Mouse (Mus musculus) hindbrain, embryonic 13.5 days (tissue): ENCODE measurements at regions not wholly inside any gene's neighbourhood (a gene's known extent, or its start where the extent isn't known, plus 50 kb on each side); places are given as distances from the start of the nearest gene placed in this dataset.
"Not testable (repeated sequence)": the region's sequence is repeated elsewhere in the genome, so short reads cannot be mapped to it uniquely, and the experiment has no call there.

ENCODE experiments used
- ATAC-seq: fragments of 200-750 bp; cut with Nextera tagmentation; 2 replicates; pipeline ENCODE4 v1.8.0; 2017; ENCODE audit warnings: moderate TSS enrichment; ENCODE audit not compliant: low FRiP score
- H3K27ac ChIP-seq: fragments of 300-500 bp; sonication (generic); 2 replicates; pipeline ENCODE4 v1.5.1; 2015; ENCODE audit warnings: inconsistent platforms, mild to moderate bottlenecking, moderate library complexity
- H3K27me3 ChIP-seq: fragments of 300-500 bp; sonication (generic); 2 replicates; pipeline ENCODE4 v1.6.1; 2015; ENCODE audit warnings: mild to moderate bottlenecking, inconsistent platforms
- H3K36me3 ChIP-seq: fragments of 300-500 bp; sonication (generic); 2 replicates; pipeline ENCODE4 v1.6.1; 2015; ENCODE audit warnings: mild to moderate bottlenecking, inconsistent platforms
- H3K4me1 ChIP-seq: fragments of 300-500 bp; sonication (generic); replicated peaks from 2 replicates; pipeline ENCODE4 v1.6.1; 2015; ENCODE audit warnings: inconsistent platforms
- H3K4me2 ChIP-seq: fragments of 300-500 bp; sonication (generic); 2 replicates; pipeline ENCODE4 v1.6.1; 2015; ENCODE audit warnings: inconsistent platforms, mild to moderate bottlenecking, moderate library complexity
- H3K4me3 ChIP-seq: fragments of 300-500 bp; sonication (generic); 2 replicates; pipeline ENCODE4 v1.5.1; 2015; ENCODE audit warnings: mild to moderate bottlenecking, inconsistent platforms
- H3K9ac ChIP-seq: fragments of 300-500 bp; sonication (generic); 2 replicates; pipeline ENCODE4 v1.6.1; 2015; ENCODE audit warnings: mild to moderate bottlenecking, inconsistent platforms
- H3K9me3 ChIP-seq: fragments of 300-500 bp; sonication (generic); 2 replicates; pipeline ENCODE4 v1.6.1; 2016; ENCODE audit warnings: inconsistent platforms
- WGBS: fragments of 180-500 bp; shearing (Covaris S2); methylation state at CpG from one replicate; pipeline ENCODE4 v1.1.7; 2015; 5-methylcytosine and 5-hydroxymethylcytosine counted together

DNA sequence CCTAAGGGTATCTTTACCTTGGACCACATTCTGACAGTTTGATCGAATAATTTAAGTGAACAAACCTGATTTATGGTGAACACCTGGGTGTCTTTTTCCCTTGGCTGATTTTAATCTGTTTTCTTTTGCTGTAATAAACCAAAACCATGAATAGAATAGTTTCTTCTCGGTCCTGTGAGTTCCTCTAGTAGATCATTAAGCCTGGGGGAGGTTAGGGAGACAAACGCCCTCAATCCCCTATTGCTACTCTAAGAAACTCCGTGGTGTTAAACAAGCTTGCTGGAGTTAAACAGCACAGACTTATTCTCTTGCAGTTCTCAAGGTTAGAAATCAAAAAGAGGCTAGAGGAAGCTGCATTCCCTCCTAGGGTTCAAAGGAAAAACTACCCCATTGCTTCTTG lies 249.5 kb upstream of the Sfrp2 start:
- no peaks in the 10 kb centered on the region for H3K27me3 ChIP-seq
- WGBS = 67% methylated on average over 4 of the region's 4 CpGs
- no peaks in the 10 kb centered on the region for H3K36me3 ChIP-seq
- H3K4me2 ChIP-seq = no peak overlapping the region
- H3K9me3 ChIP-seq = no peaks in the 10 kb centered on the region
- H3K4me1 ChIP-seq = no peaks in the 10 kb centered on the region
- ATAC-seq = no peak
- H3K9ac ChIP-seq = no peak overlapping the region
- no peak overlapping the region for H3K4me3 ChIP-seq
- no peak overlapping the region for H3K27ac ChIP-seq

DNA sequence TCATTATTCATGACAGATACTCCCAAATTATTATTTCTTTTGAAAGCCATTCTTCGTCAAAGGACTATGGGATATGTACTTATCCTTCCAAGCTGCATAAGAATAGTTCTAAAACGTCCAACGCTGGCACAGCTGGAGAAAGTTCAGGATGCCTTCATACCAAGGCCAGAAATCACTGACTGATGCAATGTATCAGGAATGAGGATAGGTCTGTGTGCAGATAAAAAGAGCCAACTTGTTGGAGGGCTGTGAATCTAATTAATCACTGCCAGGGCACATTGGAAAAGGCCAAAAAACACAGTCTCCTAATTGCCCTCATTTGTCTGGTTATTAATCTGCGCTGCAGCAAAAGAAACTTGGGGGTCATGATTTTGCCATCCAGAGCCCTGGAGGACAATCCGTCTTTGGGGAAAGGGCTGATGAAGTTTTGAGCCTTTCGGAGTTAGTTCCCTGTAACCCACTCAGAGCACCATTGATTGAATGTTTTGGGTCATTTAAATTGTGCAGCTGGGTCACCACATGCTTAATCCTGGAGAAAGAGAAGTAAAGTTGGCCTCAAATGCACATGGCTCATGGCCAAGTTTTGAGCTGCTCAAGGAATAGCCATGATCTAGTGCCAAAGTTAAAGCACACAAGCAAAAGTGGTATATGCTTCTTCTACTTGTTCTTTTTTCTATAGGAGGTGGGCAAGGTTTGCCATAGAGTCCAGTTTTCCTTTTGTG lies 248.0 kb upstream of the Sfrp2 start:
- Histone ChIP-seq H3K36me3 (no peaks in the 10 kb centered on the region), H3K27me3 (no peaks in the 10 kb centered on the region), H3K4me3 (no peak overlapping the region), H3K4me1 (no peaks in the 10 kb centered on the region), H3K9ac (no peak overlapping the region), H3K4me2 (no peak overlapping the region), H3K27ac (no peak overlapping the region), H3K9me3 (no peaks in the 10 kb centered on the region)
- no peak for ATAC-seq
- WGBS = 57% methylated on average over 6 of the region's 6 CpGs

DNA sequence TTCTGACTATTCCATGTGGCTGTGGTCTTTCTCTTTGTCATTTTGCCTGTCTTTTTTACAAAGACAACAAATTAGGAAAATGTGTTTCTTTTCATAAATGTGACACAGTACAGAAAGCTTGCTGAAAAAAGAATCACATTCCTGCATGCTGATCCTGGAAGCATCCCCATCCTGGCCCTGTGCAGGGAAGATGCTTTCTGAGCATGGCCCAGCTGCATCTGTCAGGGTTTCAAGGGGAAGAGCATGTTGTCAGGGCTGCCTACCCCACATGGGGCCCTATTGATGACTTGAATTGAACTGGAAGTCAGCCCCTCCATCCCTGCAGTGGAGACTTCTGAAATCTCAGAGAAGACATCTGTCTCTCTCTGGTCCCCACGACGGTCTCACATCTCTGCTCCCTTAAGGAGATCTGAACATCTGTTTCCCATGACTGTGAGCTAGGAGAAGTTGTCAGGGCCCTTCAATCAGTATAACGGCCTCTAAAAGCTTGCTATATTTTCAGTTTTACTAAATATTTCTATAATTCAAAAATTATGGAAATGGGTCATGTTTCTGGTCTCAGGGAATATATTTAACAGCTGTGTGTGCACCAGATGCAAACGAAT lies 235.8 kb upstream of the Sfrp2 start:
- Histone ChIP-seq H3K4me2 (no peak overlapping the region), H3K27me3 (no peaks in the 10 kb centered on the region), H3K4me1 (no peaks in the 10 kb centered on the region), H3K9ac (no peak overlapping the region), H3K9me3 (no peaks in the 10 kb centered on the region), H3K27ac (no peak overlapping the region), H3K4me3 (no peak overlapping the region), H3K36me3 (no peaks in the 10 kb centered on the region)
- WGBS = 85% methylated on average over 4 of the region's 4 CpGs
- no peak for ATAC-seq

DNA sequence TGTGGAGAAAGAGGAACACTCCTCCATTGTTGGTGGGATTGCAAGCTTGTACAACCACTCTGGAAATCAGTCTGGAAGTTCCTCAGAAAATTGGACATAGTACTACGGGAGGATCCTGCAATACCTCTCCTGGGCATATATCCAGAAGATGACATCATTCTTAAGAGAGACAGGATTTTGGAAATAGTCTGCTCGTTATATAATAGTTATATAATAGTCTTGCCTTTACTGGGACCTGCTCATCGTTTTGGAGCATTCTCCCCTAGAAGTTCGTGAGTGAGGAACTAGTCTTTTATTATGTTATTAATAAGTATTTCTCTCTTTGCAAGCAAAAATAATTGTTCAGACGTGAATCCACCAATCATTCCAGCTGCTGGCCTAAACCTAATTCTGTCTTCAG lies 229.5 kb upstream of the Sfrp2 start:
- ATAC-seq, H3K4me1 ChIP-seq, H3K4me3 ChIP-seq, H3K36me3 ChIP-seq, H3K4me2 ChIP-seq, H3K27me3 ChIP-seq, H3K9ac ChIP-seq, H3K9me3 ChIP-seq, H3K27ac ChIP-seq: not testable (repeated sequence)
- WGBS = 83% methylated on average over 5 of the region's 5 CpGs

DNA sequence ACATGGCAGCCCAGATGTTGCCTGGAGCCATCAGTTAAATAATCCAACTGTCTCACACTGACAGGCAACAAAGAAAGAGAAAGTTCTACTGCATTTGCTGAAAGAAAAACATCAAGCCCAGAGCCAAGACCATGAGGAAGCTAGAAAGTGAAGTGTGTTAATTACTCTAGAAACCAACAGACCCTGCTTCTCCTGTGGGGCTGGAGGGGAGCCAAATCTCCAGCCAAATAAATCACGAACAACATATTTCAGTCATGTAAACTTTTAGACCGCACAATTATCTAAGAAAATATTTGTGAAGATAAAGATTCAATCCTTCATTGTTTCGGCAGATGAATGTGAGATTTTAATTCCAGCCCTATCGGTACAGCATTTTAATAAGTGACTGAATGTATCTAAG lies 228.9 kb upstream of the Sfrp2 start:
- no peaks in the 10 kb centered on the region for H3K36me3 ChIP-seq
- H3K4me2 ChIP-seq = no peak overlapping the region
- WGBS = 86% methylated on average over 4 of the region's 4 CpGs
- H3K4me1 ChIP-seq = no peaks in the 10 kb centered on the region
- ATAC-seq = no peak
- no peaks in the 10 kb centered on the region for H3K27me3 ChIP-seq
- no peaks in the 10 kb centered on the region for H3K9me3 ChIP-seq
- H3K27ac ChIP-seq = no peak overlapping the region
- no peak overlapping the region for H3K4me3 ChIP-seq
- no peak overlapping the region for H3K9ac ChIP-seq

DNA sequence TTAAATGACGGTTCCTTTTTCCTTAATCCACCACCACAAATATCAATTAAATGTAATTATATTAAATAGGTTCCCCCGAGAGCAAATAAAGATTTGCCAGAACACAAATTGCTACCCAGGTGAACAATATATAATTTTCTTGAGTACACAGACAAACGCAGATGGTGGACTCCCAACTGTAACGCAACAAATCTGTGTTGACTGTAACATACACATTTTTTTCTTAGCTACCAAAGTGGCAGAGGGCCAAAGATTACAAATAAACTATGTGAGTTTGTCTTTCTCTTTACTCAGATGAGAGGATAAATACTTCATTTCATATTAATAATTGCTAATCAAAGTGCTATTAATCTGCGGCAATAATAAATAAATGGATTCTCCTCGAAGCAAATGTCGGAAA lies 228.4 kb upstream of the Sfrp2 start:
- H3K27me3 ChIP-seq = no peaks in the 10 kb centered on the region
- H3K9me3 ChIP-seq = no peaks in the 10 kb centered on the region
- no peak overlapping the region for H3K4me3 ChIP-seq
- no peak overlapping the region for H3K27ac ChIP-seq
- no peak overlapping the region for H3K4me2 ChIP-seq
- H3K4me1 ChIP-seq = no peaks in the 10 kb centered on the region
- WGBS = 80% methylated on average over 7 of the region's 7 CpGs
- no peak for ATAC-seq
- H3K9ac ChIP-seq = no peak overlapping the region
- H3K36me3 ChIP-seq = no peaks in the 10 kb centered on the region

DNA sequence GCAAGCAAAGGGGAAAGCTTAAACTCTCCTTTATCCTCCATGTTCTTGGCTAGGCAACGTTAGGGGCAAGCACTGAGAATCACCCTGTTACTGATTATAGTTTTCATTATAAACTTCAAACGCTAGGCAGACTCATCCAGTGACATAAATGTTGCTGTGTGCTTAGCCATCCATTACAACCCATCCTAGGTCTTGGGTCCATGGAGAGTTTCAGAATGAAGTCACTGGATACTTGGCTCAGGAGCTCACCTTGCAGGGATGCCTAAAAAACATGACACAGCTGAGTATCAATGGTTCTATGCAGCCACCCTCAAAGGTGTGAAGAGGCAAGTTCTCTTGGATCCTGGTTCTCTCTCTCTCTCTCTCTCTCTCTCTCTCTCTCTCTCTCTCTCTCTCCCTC lies 227.2 kb upstream of the Sfrp2 start:
- Histone ChIP-seq H3K27ac (no peak overlapping the region), H3K4me1 (no peaks in the 10 kb centered on the region), H3K9me3 (no peaks in the 10 kb centered on the region), H3K27me3 (no peaks in the 10 kb centered on the region), H3K4me3 (no peak overlapping the region), H3K9ac (no peak overlapping the region), H3K4me2 (no peak overlapping the region), H3K36me3 (no peaks in the 10 kb centered on the region)
- WGBS = 75% methylated on average over 2 of the region's 2 CpGs
- no peak for ATAC-seq

DNA sequence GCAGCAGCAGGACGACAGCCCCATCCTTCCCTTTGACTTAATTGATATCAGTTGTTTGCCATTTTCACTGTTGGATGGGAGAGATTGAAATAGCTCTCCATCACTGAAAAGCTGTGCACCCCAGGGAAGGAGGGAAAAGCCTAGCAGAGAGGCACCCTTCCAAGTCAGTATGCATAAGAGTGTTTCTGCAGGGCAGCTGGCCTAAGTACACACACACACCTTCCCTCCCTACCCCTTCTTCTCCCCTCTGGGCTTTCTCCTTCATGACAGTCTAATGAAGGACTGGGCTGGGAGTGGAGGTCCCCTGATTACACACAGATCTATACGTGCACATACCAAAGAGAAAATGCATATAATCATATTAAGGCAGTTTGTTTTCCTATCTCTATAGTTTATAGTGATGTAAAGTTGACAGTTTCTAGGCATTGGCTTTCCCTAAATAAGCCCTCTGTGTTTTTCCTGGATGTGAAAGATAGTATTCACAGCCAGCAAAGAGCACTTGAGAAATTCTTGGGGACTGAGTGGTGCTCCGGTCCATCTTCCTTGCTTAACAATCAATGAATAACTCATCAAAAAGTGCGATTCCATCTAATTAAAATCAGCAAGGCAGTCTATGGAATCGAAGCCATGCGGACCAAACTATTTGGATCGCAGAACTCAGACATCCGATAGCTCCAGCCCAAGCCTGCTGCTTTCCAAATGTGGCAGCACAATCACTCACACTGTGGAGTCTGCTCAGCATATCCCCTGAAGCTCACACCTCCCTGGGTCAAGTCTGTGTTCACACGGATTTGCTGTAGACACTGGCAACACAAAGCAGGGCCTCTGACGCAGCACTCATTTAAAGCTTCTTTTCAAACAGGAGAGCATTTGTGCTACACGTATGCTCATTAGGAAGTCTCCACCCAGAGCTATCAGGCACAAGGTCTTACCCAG lies 224.9 kb upstream of the Sfrp2 start:
- WGBS = 76% methylated on average over 11 of the region's 11 CpGs
- Histone ChIP-seq H3K9ac (no peak overlapping the region), H3K4me1 (no peaks in the 10 kb centered on the region), H3K4me3 (no peak overlapping the region), H3K4me2 (no peak overlapping the region), H3K27me3 (no peaks in the 10 kb centered on the region), H3K27ac (no peak overlapping the region), H3K36me3 (no peaks in the 10 kb centered on the region), H3K9me3 (no peaks in the 10 kb centered on the region)
- no peak for ATAC-seq

DNA sequence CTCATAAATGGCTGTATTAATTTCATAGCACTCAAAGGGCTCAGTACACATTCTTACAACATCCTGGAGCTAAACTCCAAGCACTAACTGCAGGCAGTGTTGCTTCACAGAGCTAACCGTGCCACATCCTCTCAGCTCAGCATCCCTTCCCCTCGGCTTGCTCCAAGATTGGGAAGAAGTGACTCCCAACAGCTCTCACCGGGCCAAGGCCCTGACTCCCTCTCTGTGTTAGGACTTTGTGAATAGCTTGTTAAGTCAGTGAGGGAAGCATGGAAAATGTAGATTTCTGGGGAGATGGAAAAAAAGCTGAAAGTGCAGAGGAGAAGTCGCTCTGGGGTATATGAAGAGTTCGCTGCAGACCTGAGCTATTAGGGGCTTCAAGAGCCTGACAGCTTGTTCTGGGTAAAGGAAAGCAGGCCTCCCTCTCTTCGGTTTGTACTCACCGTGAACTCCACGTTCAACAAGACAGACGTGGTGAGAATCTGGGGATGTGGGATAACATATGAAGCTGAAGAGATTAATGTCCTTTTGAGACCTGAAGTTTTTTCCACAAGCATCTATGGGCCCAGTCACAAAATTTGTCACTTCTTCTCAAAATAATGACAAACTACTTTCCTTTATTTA lies 213.5 kb upstream of the Sfrp2 start:
- no peak overlapping the region for H3K4me3 ChIP-seq
- H3K27ac ChIP-seq = no peak overlapping the region
- H3K4me1 ChIP-seq = no peaks in the 10 kb centered on the region
- no peak for ATAC-seq
- no peak overlapping the region for H3K4me2 ChIP-seq
- H3K27me3 ChIP-seq = no peaks in the 10 kb centered on the region
- no peak overlapping the region for H3K9ac ChIP-seq
- H3K9me3 ChIP-seq = no peaks in the 10 kb centered on the region
- H3K36me3 ChIP-seq = no peaks in the 10 kb centered on the region
- WGBS = 91% methylated on average over 9 of the region's 9 CpGs

DNA sequence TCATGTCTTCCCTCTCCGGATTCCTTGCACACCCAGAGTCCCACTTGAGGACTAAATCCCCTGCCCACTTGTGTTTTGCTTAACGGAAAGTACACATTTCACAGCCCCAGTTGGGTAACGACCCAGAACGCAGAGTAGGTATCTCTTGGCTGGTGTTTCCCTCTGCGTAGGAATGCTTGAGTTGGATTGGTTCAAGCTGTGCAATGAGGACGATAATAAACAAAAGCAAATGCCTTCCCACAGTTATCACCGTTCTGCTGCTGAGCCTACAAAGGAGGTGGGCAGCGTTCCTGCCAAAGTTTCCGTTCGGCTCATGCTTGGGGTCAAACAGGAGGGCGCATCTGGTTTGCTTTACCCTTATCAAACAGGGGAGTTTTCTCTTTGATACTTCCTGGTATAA lies 212.3 kb upstream of the Sfrp2 start:
- Histone ChIP-seq H3K9ac (no peak overlapping the region), H3K4me2 (no peak overlapping the region), H3K27ac (no peak overlapping the region), H3K4me1 (no peaks in the 10 kb centered on the region), H3K4me3 (no peak overlapping the region), H3K27me3 (no peaks in the 10 kb centered on the region), H3K36me3 (no peaks in the 10 kb centered on the region), H3K9me3 (no peaks in the 10 kb centered on the region)
- 80% methylated on average over 11 of the region's 11 CpGs for WGBS
- no peak for ATAC-seq

DNA sequence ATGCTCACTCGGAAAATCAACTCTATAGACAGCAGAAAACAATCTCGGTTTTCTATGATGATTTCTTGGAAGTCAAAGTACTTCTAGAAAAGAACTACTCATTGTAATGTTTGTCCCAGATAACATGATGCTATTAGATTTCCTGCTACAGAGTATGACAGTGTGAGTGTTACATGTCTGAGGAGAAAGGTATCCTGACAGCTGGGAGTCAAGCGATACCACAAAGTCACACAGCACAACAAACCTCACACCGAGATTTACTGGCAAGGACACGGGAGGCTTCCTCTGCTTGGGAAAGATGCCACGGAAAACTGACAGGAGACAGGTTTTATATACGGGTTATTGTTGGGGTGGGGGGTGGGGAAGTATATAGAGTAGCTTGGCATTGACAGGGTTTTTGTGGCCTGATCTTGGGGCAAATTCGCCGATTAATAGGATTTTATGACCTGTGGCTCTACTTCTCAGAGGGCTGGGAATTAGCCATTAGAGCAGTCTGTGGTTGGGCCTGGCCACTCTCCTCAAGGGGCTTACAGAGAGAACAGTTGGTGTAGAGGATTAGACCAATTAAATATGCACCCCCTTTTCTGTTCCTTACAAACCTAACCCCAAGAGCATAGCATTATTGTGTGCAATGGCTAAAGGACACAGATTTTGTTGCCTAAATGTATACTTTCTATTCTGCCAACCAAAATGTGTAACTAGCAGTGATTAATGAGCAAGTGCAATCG lies 209.2 kb upstream of the Sfrp2 start:
- WGBS = 90% methylated on average over 10 of the region's 10 CpGs
- no peak overlapping the region for H3K4me3 ChIP-seq
- H3K27ac ChIP-seq = no peak overlapping the region
- no peaks in the 10 kb centered on the region for H3K36me3 ChIP-seq
- no peak overlapping the region for H3K4me2 ChIP-seq
- no peaks in the 10 kb centered on the region for H3K4me1 ChIP-seq
- no peaks in the 10 kb centered on the region for H3K9me3 ChIP-seq
- no peak for ATAC-seq
- no peaks in the 10 kb centered on the region for H3K27me3 ChIP-seq
- H3K9ac ChIP-seq = no peak overlapping the region

GRCm38 (mm10) chr3:83562026-83562425 lies 204.1 kb upstream of the Sfrp2 start:
- H3K4me1 ChIP-seq = no peaks in the 10 kb centered on the region
- no peak for ATAC-seq

More at GRCm38 (mm10) chr3:83562026-83562425, 204.1 kb upstream of the Sfrp2 start:
- H3K9ac ChIP-seq = no peak overlapping the region
- H3K4me3 ChIP-seq = no peak overlapping the region
- H3K27me3 ChIP-seq = no peaks in the 10 kb centered on the region
- H3K4me2 ChIP-seq = no peak overlapping the region
- no peak overlapping the region for H3K27ac ChIP-seq
- WGBS = 78% methylated on average over 3 of the region's 3 CpGs
- no peaks in the 10 kb centered on the region for H3K9me3 ChIP-seq
- H3K36me3 ChIP-seq = no peaks in the 10 kb centered on the region
